Mouse (Mus musculus) adrenal gland, adult 18-20 months (tissue): ENCODE data around the gene Gzma. TPM values are rescaled to one million over a fixed set of nuclear protein-coding genes. Genes with fewer than 3 reads are reported as not detected.
A peak's percentile ranks its signal among the peaks of the same experiment; 100 is the strongest.

Source experiments
- DNase-seq, 2 experiments: peaks; one replicate each; pipeline ENCODE4 v3.0.0; 2021 to 2022; ENCODE audit warnings: low spot score in 2 of 2
- total RNA-seq, 2 experiments: library from RNA; stranded (reverse); gene quantifications; 1 replicate in 1 of 2; 2 replicates in 1 of 2; pipeline ENCODE4 v1.2.3; 2021

Gene Gzma
- total RNA-seq, 2 experiments from 2014 or later, result 1.1 to 1.4 TPM

- DNase-seq, result peak; percentile 35 to 43
Observed at GRCm38 (mm10) chr13:113046211-113046883, 54.4 kb downstream of the Gzma start, which contains the start of gene Gpx8. TSS of gene Gpx8 (minus strand) at chr13:113046410.

- no peak for DNase-seq
Observed at GRCm38 (mm10) chr13:113045458-113046110, 55.2 kb downstream of the Gzma start.

GRCm38 (mm10) chr13:113044876-113045275, 55.9 kb downstream of the Gzma start:
- DNase-seq, result no peak

Other genes with a start within 250 kb of the Gzma start
- 10 to 100 TPM; 36.4 to 46.1 TPM for gene Mtrex, start 173.6 kb downstream of the Gzma start, total RNA-seq
- gene Dhx29, start 173.5 kb downstream of the Gzma start, total RNA-seq, result 10 to 100 TPM; 16.8 to 18.8 TPM
- gene Ccno, start 113.2 kb downstream of the Gzma start, total RNA-seq, result under 1 TPM; 0.42 to 0.89 TPM
- gene Mcidas, start 107.1 kb downstream of the Gzma start, total RNA-seq, result not detected
- gene Cdc20b, start 65.9 kb downstream of the Gzma start, total RNA-seq, result not detected
- 10 to 100 TPM; 80.7 to 85.7 TPM for gene Gpx8, start 54.6 kb downstream of the Gzma start, total RNA-seq
- 10 to 100 TPM in 1 of 2 experiments, 1 to 10 TPM in 1; 6.1 to 16.7 TPM for gene Esm1, start 108.7 kb upstream of the Gzma start, total RNA-seq
- under 1 TPM in 1 of 2 experiments, not detected in 1; 0.58 TPM for gene Gzmk, start 124.9 kb upstream of the Gzma start, total RNA-seq
- 1 to 10 TPM in 1 of 2 experiments, under 1 TPM in 1; 0.76 to 1.2 TPM for gene BC067074, start 192.2 kb upstream of the Gzma start, total RNA-seq